In the genomic region with DNA sequence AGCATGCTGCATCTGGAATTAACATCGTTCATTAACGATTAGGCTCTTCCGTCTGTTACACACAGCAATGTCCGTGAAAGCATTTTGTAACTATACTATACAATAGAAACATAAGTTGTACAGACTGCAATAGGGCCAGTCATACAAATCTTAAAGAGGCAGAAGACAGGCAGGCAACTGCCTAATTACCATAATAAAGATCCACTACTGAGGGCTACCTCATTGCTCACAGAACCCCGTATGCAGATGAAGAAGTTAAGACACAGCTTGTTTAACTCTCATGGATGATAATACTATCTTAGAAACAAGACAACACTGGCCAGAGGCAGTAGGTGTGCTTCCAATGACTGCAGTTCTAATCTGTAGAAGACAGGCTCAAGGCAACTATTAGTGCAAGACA, we compare ENCODE assay signal across 18 mouse cellular contexts.
DNase-seq lines count a peak whose midpoint lies in the region; ATAC-seq lines count a peak whose summit lies in the region.
"Had no signal": no experiment of that assay in that cellular context is flagged by ENCODE, and none has a peak within 500 bp of the region (broad histone marks: within the 10 kb centered on the region; RNA-seq: fewer than 3 reads in every experiment).

No protein-coding gene starts in this region.

- no peak for DNase-seq in frontal cortex, postnatal 10 days (ENCODE audit: low spot score in 2 of 2)
- no peak for DNase-seq in neural tube, embryonic 11.5 days (ENCODE audit: low spot score)
- DNase-seq in neural tube, embryonic 10.5 days (ENCODE audit: extremely low spot score, low spot score) = no peak
- no peak for DNase-seq in right cerebral cortex, postnatal 14 days
- no peak for DNase-seq in adrenal gland, postnatal 25 days
- DNase-seq: adrenal gland, postnatal 10 days; cerebellum, adult 18-20 months; cerebellum, postnatal 36 days; kidney, postnatal 10 days; thymus, postnatal 36 days had no signal

- H3K4me2 ChIP-seq in neural tube, embryonic 11.5 days (ENCODE audit: low read depth) = no peak overlapping the region
- H3K4me2 ChIP-seq: heart, embryonic 12.5 days; intestine, embryonic 15.5 days had no signal

- no peak overlapping the region for H3K4me3 ChIP-seq in neural tube, embryonic 11.5 days (ENCODE audit: low read depth, low read length)
- H3K4me3 ChIP-seq: embryonic facial prominence, embryonic 10.5 days; heart, embryonic 12.5 days; intestine, embryonic 15.5 days had no signal

- no peak overlapping the region for H3K27ac ChIP-seq in neural tube, embryonic 11.5 days (ENCODE audit: low read depth, low read length)
- H3K27ac ChIP-seq: intestine, embryonic 15.5 days; liver, embryonic 14.5 days; stomach, postnatal 0 days had no signal

- 66% methylated on average over 5 of the region's 5 CpGs for WGBS in neural tube, embryonic 11.5 days

- H3K4me1 ChIP-seq in neural tube, embryonic 11.5 days (ENCODE audit: control insufficient read depth, insufficient read depth, low read length) = no peaks in the 10 kb centered on the region
- H3K4me1 ChIP-seq: intestine, embryonic 15.5 days had no signal

- H3K36me3 ChIP-seq in neural tube, embryonic 11.5 days (ENCODE audit: control insufficient read depth, insufficient read depth, low read length) = no peaks in the 10 kb centered on the region
- H3K36me3 ChIP-seq: embryonic facial prominence, embryonic 10.5 days; intestine, embryonic 15.5 days had no signal

- H3K27me3 ChIP-seq in neural tube, embryonic 11.5 days (ENCODE audit: control insufficient read depth, insufficient read depth, low read length) = no peaks in the 10 kb centered on the region
- H3K27me3 ChIP-seq: heart, embryonic 12.5 days; intestine, embryonic 15.5 days had no signal

- H3K9ac ChIP-seq in neural tube, embryonic 11.5 days (ENCODE audit: low read length) = no peak overlapping the region
- H3K9ac ChIP-seq: heart, embryonic 12.5 days; intestine, embryonic 15.5 days; liver, embryonic 14.5 days had no signal

- ATAC-seq in frontal cortex, adult (ENCODE audit: low TSS enrichment) = 0 out of 2 replicates have a peak, but pooled peaks have one; percentile 14
- peak; percentile 60; the same call in 1 of the 2 replicates for ATAC-seq in neural tube, embryonic 11.5 days (ENCODE audit: insufficient read depth, low FRiP score, low TSS enrichment)
- 0 out of 2 replicates have a peak, but pooled peaks have one; percentile 11 for ATAC-seq in megakaryocyte-erythroid progenitor cell, adult 5-6 weeks (replicated peaks; ENCODE audit: low FRiP score, low TSS enrichment, poor library complexity, severe bottlenecking)
- no peak for ATAC-seq in activated CD4-positive, CD25-positive, alpha-beta regulatory T cell, adult 4 months
- ATAC-seq: intestine, embryonic 15.5 days had no signal

- no peaks in the 10 kb centered on the region for H3K9me3 ChIP-seq in neural tube, embryonic 11.5 days (ENCODE audit: control insufficient read depth, low read length)
- H3K9me3 ChIP-seq: embryonic facial prominence, embryonic 10.5 days; heart, embryonic 12.5 days; intestine, embryonic 15.5 days had no signal
